Mouse (Mus musculus): ENCODE data around the gene Cntf. TPM values are rescaled to one million over a fixed set of nuclear protein-coding genes. Genes with fewer than 3 reads are reported as not detected.

Gene Cntf
- 0.23 and 0.52 TPM in 2 replicates for polyA plus RNA-seq (2015; fragmentation: Nextera tagmentation; extraction: Ambion mirVana)

DNA sequence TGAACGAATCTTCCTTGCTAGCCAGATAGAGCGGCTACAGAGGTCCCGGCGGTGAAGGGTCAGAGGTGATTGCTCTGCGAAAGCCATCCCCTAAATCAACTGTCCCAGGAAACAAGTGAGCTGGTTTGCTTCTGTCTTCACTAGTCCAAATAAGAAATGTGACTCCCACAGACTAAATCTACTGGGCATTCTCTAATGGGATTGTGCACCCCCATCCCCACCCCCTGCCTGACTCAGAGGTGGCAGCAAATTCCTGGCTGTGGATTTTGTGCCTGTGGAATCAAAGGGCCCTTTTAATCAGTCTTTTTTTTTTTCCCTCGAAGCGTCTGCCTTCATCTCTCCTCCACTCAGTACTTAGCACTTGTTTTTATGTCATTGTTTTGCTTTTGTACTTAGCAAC, at the start of gene Cntf:
Cntf (minus strand) TSS at position 325 of the 400 bp plus-strand sequence.
- Histone ChIP-seq H3K27me3 (ENCODE audit: insufficient read depth, low read length) (no peaks in the 10 kb centered on the region), H3K9me3 (ENCODE audit: low read length) (no peaks in the 10 kb centered on the region), H3K4me3 (ENCODE audit: low read depth, low read length) (no peak within 1 kb of the TSS), H3K4me1 (ENCODE audit: insufficient read depth) (no peaks in the 10 kb centered on the region), H3K36me3 (replicated peaks; ENCODE audit: insufficient read depth, low read length) (peaks cover 55% of the 10 kb centered on the region), H3K4me2 (ENCODE audit: low read depth, low read length) (no peak within 1 kb of the TSS), H3K9ac (replicated peaks) (no peak within 1 kb of the TSS), H3K27ac (ENCODE audit: low read depth) (no peak within 1 kb of the TSS)
- no peak for ATAC-seq
- TF ChIP-seq EP300 (IDR thresholded peaks at IDR 0.05; ENCODE audit: low read depth) (no peak), CTCF (IDR thresholded peaks at IDR 0.05; ENCODE audit: low read depth) (no peak)
- WGBS (ENCODE audit: insufficient replicate concordance) = 80% methylated on average over 7 of the region's 7 CpGs
- no peak for DNase-seq

DNA sequence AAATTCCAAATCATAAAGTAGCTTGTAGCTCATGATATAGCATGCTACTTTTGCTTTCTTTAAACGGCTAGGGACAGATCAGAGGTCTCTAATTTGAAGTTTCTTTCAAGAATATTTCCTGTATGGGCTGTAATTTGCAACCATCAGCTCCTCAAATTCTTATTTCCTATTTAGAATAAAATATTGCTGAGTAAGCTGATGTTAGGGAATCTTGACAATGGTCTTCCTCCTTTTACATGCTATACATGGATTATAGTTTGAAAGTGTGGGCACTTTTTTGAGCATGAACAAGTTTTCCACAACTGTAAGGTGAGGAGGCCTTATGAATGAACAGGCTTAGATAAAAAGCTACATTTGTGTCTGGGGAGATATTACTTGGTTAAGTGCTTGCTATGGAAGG, 48.5 kb upstream of the Cntf start:
- 70% methylated on average over 1 of the region's 1 CpGs for WGBS (ENCODE audit: insufficient replicate concordance)
- H3K9me3 ChIP-seq (ENCODE audit: low read length) = no peaks in the 10 kb centered on the region

DNA sequence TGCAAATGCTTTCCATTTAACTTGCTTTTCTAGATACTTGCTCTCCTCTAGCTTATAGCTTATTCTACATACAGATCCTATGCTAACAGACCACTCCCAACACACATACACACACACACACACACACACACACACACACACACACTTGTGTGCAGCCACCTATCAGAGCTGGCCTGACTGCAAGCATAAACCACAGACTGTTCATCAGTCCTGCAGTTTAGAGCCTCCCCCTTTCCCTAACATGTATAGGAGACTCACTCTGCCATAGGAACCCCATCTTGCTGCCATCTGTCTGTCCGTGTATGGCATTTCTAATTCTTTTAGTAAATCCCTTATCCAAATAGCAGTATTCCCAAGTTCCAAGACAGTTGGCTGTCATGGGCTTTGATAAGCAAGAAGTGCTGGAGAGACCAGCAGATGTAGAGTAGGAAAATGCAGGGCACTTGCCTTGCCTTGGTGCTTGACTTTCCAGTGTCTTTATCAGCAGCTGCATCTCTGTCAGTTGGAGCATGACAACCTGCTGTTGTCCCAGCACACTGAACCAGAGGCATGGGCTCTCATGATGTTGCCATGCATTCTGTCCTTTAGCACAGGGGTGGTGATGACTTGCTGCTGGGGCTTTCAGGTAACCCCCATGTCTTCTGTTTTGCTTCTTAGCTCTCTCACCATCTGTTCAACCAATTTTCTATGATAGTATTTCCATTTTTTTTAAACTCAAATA, 47.4 kb upstream of the Cntf start:
- DNase-seq (no peak), ATAC-seq (no peak)
- Histone ChIP-seq H3K36me3 (replicated peaks; ENCODE audit: insufficient read depth, low read length) (no peaks in the 10 kb centered on the region), H3K4me3 (ENCODE audit: low read depth, low read length) (no peak overlapping the region), H3K9ac (replicated peaks) (no peak overlapping the region), H3K27ac (ENCODE audit: low read depth) (no peak overlapping the region), H3K4me1 (ENCODE audit: insufficient read depth) (no peaks in the 10 kb centered on the region), H3K27me3 (ENCODE audit: insufficient read depth, low read length) (no peaks in the 10 kb centered on the region), H3K9me3 (ENCODE audit: low read length) (no peaks in the 10 kb centered on the region), H3K4me2 (ENCODE audit: low read depth, low read length) (no peak overlapping the region)
- 46% methylated on average over 1 of the region's 1 CpGs for WGBS (ENCODE audit: insufficient replicate concordance)
- TF ChIP-seq EP300 (IDR thresholded peaks at IDR 0.05; ENCODE audit: low read depth) (no peak), CTCF (IDR thresholded peaks at IDR 0.05; ENCODE audit: low read depth) (no peak)

More for the DNA sequence above, 48.5 kb upstream of the Cntf start:
- no peak for TF ChIP-seq EP300 (IDR thresholded peaks at IDR 0.05; ENCODE audit: low read depth)
- no peak for TF ChIP-seq CTCF (IDR thresholded peaks at IDR 0.05; ENCODE audit: low read depth)
- Histone ChIP-seq H3K4me2 (ENCODE audit: low read depth, low read length) (no peak overlapping the region), H3K27me3 (ENCODE audit: insufficient read depth, low read length) (no peaks in the 10 kb centered on the region), H3K27ac (ENCODE audit: low read depth) (no peak overlapping the region), H3K36me3 (replicated peaks; ENCODE audit: insufficient read depth, low read length) (no peaks in the 10 kb centered on the region), H3K4me1 (ENCODE audit: insufficient read depth) (no peaks in the 10 kb centered on the region), H3K4me3 (ENCODE audit: low read depth, low read length) (no peak overlapping the region), H3K9ac (replicated peaks) (no peak overlapping the region)
- DNase-seq (no peak), ATAC-seq (no peak)

DNA sequence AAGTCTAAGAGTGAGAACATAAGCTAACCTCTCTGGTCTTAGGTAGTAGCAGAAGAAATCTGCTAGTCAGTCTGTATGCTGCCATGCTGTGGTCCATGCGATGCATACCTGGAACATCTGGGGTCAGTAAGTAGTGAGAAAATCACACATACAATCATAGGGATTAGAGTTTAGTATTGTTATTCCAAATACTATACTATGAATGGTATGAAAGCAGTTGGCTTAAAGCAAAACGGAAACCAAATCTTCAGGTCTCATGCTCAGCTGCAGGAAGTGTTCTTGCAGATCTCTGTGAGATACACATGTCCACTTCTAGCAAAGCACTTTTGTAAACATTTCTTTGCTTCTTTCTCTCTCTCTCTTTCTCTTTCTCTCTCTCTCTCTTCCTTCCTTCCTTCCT, 40.8 kb upstream of the Cntf start:
- no peaks in the 10 kb centered on the region for H3K4me1 ChIP-seq (ENCODE audit: insufficient read depth)
- 48% methylated on average over 2 of the region's 2 CpGs for WGBS (ENCODE audit: insufficient replicate concordance)
- no peak overlapping the region for H3K4me2 ChIP-seq (ENCODE audit: low read depth, low read length)
- no peak overlapping the region for H3K9ac ChIP-seq (replicated peaks)
- no peak overlapping the region for H3K4me3 ChIP-seq (ENCODE audit: low read depth, low read length)
- no peaks in the 10 kb centered on the region for H3K9me3 ChIP-seq (ENCODE audit: low read length)
- no peaks in the 10 kb centered on the region for H3K36me3 ChIP-seq (replicated peaks; ENCODE audit: insufficient read depth, low read length)
- H3K27me3 ChIP-seq (ENCODE audit: insufficient read depth, low read length) = no peaks in the 10 kb centered on the region
- peak overlapping the region; percentile 51 for H3K27ac ChIP-seq (ENCODE audit: low read depth)
- TF ChIP-seq EP300 (IDR thresholded peaks at IDR 0.05; ENCODE audit: low read depth) = no peak
- TF ChIP-seq CTCF (IDR thresholded peaks at IDR 0.05; ENCODE audit: low read depth) = no peak
- peak; percentile 51; the same call in 1 of the 2 replicates for ATAC-seq
- no peak for DNase-seq

DNA sequence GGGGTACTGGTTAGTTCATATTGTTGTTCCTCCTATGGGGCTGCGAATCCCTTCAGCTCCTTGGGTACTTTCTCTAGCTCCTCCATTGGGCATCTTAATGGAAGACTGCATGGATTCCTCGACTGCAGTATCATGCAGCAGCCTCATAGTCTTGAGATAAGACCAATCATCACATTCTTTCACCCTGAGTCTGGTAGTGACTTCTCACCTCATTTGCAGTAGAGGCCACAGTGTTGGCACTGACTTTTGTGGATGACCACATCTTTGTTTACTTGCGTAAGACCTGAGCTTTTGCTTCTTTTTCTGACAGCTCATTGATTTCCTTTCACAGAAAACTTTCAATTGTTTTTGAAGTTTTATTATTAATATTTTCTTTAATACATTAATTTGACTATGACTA, 40.3 kb upstream of the Cntf start:
- DNase-seq (peak; percentile 20), ATAC-seq (peak; percentile 84)
- H3K36me3 ChIP-seq (replicated peaks; ENCODE audit: insufficient read depth, low read length) = no peaks in the 10 kb centered on the region
- no peaks in the 10 kb centered on the region for H3K4me1 ChIP-seq (ENCODE audit: insufficient read depth)
- H3K9ac ChIP-seq (replicated peaks) = no peak overlapping the region
- H3K4me2 ChIP-seq (ENCODE audit: low read depth, low read length) = no peak overlapping the region
- peak overlapping the region; percentile 51 for H3K27ac ChIP-seq (ENCODE audit: low read depth)
- H3K27me3 ChIP-seq (ENCODE audit: insufficient read depth, low read length) = no peaks in the 10 kb centered on the region
- H3K4me3 ChIP-seq (ENCODE audit: low read depth, low read length) = no peak overlapping the region
- WGBS (ENCODE audit: insufficient replicate concordance) = 75% methylated on average over 3 of the region's 3 CpGs
- TF ChIP-seq EP300 (IDR thresholded peaks at IDR 0.05; ENCODE audit: low read depth) = no peak
- no peak for TF ChIP-seq CTCF (IDR thresholded peaks at IDR 0.05; ENCODE audit: low read depth)
- H3K9me3 ChIP-seq (ENCODE audit: low read length) = no peaks in the 10 kb centered on the region

DNA sequence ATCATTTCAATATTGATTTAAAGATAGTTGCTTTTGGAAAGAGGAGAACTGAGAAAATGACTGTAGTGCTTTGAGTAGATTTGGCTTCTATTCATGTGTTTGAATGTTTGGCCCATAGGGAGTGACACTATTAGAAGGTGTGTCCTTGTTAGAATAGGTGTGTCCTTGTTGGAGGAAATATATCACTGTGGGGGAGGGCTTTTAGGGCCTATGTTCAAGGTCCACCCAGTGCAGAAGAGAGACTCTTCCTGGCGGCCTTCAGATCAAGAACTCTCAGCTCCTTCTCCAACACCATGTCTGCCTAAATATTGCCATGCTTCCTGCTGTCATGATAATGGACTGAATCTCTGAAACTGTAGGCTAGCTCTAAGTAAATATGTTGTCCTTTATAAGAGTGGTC, 38.8 kb upstream of the Cntf start:
- H3K4me2 ChIP-seq (ENCODE audit: low read depth, low read length) = no peak overlapping the region
- H3K27ac ChIP-seq (ENCODE audit: low read depth) = no peak overlapping the region
- no peaks in the 10 kb centered on the region for H3K36me3 ChIP-seq (replicated peaks; ENCODE audit: insufficient read depth, low read length)
- DNase-seq (no peak), ATAC-seq (no peak)
- H3K4me1 ChIP-seq (ENCODE audit: insufficient read depth) = no peaks in the 10 kb centered on the region
- 71% methylated on average over 1 of the region's 1 CpGs for WGBS (ENCODE audit: insufficient replicate concordance)
- TF ChIP-seq EP300 (IDR thresholded peaks at IDR 0.05; ENCODE audit: low read depth) = no peak
- TF ChIP-seq CTCF (IDR thresholded peaks at IDR 0.05; ENCODE audit: low read depth) = no peak
- no peak overlapping the region for H3K4me3 ChIP-seq (ENCODE audit: low read depth, low read length)
- H3K9ac ChIP-seq (replicated peaks) = no peak overlapping the region
- no peaks in the 10 kb centered on the region for H3K27me3 ChIP-seq (ENCODE audit: insufficient read depth, low read length)
- H3K9me3 ChIP-seq (ENCODE audit: low read length) = no peaks in the 10 kb centered on the region

Data from liver, postnatal 0 days (tissue).